Mouse (Mus musculus): ENCODE results near the gene Cand2.
A peak's percentile ranks its signal among the peaks of the same experiment; 100 is the strongest.
"Not testable (repeated sequence)": the region's sequence is repeated elsewhere in the genome, so short reads cannot be mapped to it uniquely, and the experiment has no call there.

Cand2 gene

GRCm38 (mm10) chr6:115773966-115774413 is 348 bp upstream of the Cand2 start:
- peak; percentile 42 for DNase-seq (ENCODE audit: low read depth, low spot score)

DNA sequence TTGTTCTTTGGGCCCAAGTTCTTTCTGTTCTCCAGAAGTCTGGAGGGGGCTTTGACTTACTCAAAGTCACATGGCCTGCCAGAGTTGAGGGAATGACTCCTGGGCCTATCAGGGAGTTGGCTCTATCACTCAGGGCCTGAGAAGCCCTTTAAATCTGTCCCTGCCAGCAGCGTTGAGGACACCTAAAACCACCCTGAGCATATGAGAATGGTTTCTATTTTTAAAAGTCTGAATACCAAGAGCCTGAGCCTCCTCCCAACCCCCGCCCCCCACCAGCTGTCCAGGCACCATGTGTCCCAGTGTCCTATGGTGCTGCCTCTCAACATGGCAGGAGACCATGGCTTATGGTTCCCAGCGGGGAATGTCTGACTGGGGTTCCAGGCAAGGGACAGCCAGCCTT is 1.5 kb downstream of the Cand2 start:
- no peak for DNase-seq (ENCODE audit: low read depth, low spot score)

DNA sequence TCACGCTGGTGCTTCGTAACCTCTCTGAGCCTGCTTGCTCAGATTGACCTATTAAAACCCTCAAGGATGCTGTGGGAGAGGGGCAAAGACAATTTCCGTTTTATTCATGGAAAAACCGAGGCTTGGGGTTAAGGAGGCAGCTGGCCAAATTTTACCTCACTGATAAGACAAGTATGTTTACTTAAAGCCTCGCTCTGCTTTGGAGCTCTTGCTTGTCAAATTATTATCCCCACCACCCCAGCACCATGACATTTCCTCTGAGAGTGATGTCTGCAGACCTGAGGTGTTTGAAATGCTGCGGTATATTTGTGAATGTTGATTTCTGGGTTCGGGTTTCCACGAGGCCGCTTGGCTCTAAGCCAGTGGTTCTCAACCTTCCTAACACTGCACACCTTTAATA is 2.0 kb downstream of the Cand2 start:
- no peak for DNase-seq (ENCODE audit: low read depth, low spot score)

DNA sequence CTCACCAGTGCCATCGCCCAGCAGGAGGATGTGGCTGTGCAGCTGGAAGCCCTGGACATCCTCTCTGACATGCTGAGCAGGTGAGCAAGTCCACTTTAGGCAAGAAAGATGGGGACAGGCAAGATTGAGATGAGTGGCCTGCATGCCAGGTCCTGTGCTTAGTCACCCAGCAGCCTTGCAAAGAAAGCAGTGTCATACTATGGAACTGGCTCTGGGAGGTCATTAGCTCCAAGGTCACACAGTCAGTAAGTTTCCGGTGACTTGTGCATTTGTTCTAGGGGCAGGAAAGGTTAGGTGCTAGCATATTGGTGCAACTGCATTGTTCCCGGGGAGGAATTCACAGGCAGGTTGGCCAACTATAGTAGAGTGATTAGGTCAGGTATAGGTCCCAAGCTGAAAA is 8.4 kb downstream of the Cand2 start:
- DNase-seq (ENCODE audit: low read depth, low spot score), result no peak

DNA sequence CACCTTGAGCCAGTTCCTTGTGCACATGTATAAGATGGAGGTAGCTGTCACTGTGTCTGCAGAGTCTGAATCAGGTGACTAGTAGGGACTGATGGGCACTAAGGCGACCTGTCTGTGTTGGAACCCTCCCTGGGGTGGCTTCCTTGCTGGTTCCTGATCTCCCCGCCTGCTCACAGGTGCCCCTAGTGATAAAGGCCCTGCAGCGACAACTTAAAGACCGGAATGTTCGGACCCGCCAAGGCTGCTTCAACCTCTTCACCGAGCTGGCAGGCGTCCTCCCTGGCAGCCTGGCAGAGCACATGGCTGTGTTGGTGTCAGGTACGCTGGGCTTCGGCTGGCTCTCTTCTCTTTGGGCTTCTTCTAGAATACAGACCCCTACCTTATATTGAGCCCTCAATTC is 16.7 kb downstream of the Cand2 start:
- no peak for DNase-seq (ENCODE audit: low read depth, low spot score)

DNA sequence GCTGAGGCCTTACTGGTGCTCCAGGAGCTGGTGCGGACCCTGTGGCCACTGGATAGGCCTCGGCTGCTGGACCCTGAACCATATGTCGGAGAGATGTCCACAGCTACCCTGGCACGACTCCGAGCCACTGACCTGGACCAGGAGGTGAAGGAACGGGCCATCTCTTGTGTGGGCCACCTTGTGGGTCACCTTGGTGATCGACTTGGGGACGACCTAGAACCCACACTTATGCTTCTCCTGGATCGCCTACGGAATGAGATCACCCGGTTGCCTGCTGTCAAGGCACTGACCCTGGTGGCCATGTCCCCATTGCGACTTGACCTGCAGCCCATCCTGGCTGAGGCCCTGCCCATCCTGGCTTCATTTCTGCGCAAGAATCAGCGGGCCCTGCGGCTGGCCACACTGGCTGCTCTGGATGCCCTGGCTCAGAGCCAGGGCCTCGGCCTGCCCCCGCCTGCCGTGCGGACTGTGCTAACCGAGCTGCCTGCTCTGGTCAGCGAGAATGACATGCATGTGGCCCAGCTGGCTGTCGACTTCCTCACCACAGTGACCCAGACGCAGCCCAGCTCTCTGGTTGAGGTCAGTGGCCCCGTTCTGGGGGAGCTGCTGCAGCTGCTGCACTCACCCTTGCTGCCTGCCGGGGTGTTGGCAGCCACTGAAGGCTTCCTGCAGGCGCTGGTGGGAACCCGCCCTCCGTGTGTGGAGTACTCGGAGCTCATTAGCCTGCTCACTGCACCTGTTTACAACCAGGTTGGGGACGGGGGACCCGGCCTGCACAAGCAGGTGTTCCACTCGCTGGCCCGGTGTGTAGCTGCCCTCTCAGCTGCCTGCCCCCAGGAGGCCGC is 17.7 kb downstream of the Cand2 start:
- DNase-seq (ENCODE audit: low read depth, low spot score), result no peak

GRCm38 (mm10) chr6:115792691-115793215 is 18.4 kb downstream of the Cand2 start:
- DNase-seq (ENCODE audit: low read depth, low spot score), result no peak

GRCm38 (mm10) chr6:115801811-115802210 is 27.5 kb downstream of the Cand2 start:
- DNase-seq (ENCODE audit: low read depth, low spot score), result no peak

DNA sequence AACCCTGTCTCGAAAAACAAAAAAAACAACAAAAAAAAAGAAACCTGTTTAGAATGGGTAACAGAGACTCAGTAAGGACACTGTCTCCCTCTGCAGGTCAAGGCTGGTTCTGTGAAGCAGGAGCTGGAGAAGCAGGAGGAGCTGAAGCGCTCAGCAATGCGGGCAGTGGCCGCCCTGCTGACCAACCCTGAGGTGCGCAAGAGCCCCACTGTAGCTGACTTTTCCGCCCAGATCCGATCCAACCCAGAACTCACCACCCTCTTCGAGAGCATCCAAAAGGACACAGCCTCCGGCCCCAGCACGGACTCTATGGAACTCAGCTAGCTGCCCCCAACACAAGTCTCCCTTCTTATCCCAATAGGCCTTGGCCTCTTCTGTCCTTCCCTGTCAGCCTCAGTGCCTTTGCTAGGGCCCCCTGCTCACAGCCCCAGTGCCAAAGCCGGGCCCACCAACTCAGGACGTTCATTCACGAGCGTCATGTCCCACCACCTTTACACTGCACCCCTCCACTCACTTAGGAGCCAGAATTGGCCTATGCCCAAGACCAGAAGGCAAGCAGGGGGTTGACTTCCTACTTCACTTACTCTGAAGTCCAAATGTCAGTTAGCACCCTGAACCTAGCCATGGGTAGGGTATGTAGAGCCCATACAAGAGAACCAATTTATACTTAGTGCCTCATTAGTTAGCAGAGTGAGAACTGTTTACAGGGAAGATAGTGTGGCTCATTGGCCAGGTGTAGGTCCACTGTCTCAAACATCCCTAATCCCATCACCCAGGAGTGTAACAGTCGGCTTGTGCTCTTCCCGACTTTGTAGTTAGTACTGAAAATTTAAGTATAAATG is 29.4 kb downstream of the Cand2 start:
- no peak for DNase-seq (ENCODE audit: low read depth, low spot score)

GRCm38 (mm10) chr6:115804432-115805192 is 30.3 kb downstream of the Cand2 start:
- no peak for DNase-seq (ENCODE audit: low read depth, low spot score)

GRCm38 (mm10) chr6:115807464-115808195 is 33.3 kb downstream of the Cand2 start:
- no peak for DNase-seq (ENCODE audit: low read depth, low spot score)

GRCm38 (mm10) chr6:115808196-115808487 is 33.8 kb downstream of the Cand2 start:
- no peak for DNase-seq (ENCODE audit: low read depth, low spot score)

GRCm38 (mm10) chr6:115808488-115809231 is 34.3 kb downstream of the Cand2 start, which contains the start of gene Rpl32:
Gene Rpl32, minus strand, starts transcription at chr6:115808747.
- peak; percentile 89 for DNase-seq (ENCODE audit: low read depth, low spot score)

GRCm38 (mm10) chr6:115811606-115812005 is 37.3 kb downstream of the Cand2 start:
- no peak for DNase-seq (ENCODE audit: low read depth, low spot score)

DNA sequence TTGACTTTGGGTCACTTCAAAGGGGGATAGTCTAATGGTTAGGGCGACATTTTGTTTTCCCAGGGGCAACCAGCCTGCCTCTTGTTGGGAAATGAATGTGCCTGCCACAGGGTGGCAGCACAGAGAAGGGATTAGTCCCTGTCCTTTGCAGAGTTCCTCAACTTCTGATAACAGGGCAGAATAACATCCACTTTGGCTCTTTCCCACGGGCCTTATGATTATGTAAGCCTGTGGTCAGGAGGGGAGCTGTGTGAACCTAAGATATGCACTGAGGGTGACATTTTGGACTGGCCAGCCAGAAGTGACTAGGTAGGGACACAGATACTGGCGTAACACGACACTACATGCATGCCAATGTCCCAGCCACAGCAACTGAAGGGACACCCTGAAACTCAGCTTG is 39.8 kb downstream of the Cand2 start:
- DNase-seq (ENCODE audit: low read depth, low spot score), result no peak

DNA sequence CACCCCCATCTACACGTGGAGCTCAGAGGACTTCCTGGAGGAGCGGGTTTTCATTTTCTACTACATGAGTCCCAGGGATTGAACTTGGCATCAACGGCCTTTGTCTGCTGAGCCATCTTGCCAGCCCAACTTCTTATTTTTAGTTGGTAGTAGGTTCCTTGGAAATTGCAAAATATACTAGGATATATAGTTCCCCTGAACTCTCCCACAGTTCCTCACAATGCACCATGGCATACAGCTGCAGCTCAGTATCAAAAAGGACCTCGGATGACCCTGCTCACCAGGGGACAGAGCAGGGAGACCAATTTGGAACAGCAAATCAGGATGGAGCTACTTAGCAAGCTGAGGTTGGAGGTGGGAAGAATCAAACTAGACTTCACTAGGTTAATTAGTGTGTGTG is 40.7 kb downstream of the Cand2 start:
- DNase-seq (ENCODE audit: low read depth, low spot score), result no peak

GRCm38 (mm10) chr6:115818129-115818528 is 43.8 kb downstream of the Cand2 start:
- DNase-seq (ENCODE audit: low read depth, low spot score), result no peak

GRCm38 (mm10) chr6:115821216-115821993 is 47.1 kb downstream of the Cand2 start:
- no peak for DNase-seq (ENCODE audit: low read depth, low spot score)

DNA sequence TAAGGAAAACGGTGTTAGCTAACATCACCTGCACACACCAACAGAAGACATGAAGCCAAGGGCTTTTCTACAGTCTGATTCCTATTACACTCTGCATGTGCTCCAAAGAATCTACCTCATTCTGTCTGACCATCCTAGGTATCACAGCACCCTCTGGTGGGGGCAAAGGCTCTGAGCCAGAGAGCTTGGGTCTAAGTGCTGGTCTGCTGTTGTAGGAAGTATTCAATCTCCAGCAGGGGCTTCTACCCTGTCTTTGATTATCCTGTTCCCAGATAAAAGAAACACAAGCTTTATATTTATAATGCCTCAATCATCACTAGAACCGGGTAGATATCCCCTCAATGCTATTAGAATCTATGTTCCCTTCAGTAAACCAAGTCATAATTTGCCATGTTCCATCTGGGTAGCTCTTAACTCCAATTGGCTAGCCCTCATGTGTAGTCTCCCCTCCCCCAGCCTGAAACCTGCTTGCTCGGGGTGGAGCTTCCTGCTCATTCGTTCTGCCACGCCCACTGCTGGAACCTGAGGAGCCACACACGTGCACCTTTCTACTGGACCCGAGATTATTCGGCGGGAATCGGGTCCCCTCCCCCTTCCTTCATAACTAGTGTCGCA is 49.6 kb downstream of the Cand2 start:
- DNase-seq (ENCODE audit: low read depth, low spot score), result not testable (repeated sequence)
